Mouse (Mus musculus) lung, embryonic 14.5 days (tissue): ENCODE measurements around the gene Dnajc6. TPM values are rescaled to one million over a fixed set of nuclear protein-coding genes. Genes with fewer than 3 reads are reported as not detected.

Experiments
- ATAC-seq: fragments of 200-750 bp; cut with Nextera tagmentation; 2 replicates; pipeline ENCODE4 v1.8.0; 2017; ENCODE audit warnings: mild to moderate bottlenecking, moderate TSS enrichment, moderate library complexity; ENCODE audit not compliant: insufficient read depth
- DNase-seq: peaks from one replicate; pipeline ENCODE4 v3.0.0-alpha.2; 2015
- H3K27ac ChIP-seq: fragments of 300-500 bp; sonication (generic); 2 replicates; pipeline ENCODE4 v1.5.1; 2014; ENCODE audit warnings: low read depth, mild to moderate bottlenecking, moderate library complexity
- H3K27me3 ChIP-seq: fragments of 300-500 bp; sonication (generic); 2 replicates; pipeline ENCODE4 v1.6.1; 2014; ENCODE audit warnings: low read length, control low read depth; ENCODE audit not compliant: insufficient read depth
- H3K36me3 ChIP-seq: fragments of 300-500 bp; sonication (generic); 2 replicates; pipeline ENCODE4 v1.6.1; 2014; ENCODE audit warnings: control low read depth; ENCODE audit not compliant: insufficient read depth
- H3K4me1 ChIP-seq: fragments of 300-500 bp; sonication (generic); 2 replicates; pipeline ENCODE4 v1.6.1; 2014; ENCODE audit warnings: antibody characterized with exemption, control low read depth; ENCODE audit not compliant: insufficient read depth
- H3K4me2 ChIP-seq: fragments of 300-500 bp; sonication (generic); 2 replicates; pipeline ENCODE4 v1.6.1; 2014; ENCODE audit warnings: mild to moderate bottlenecking
- H3K4me3 ChIP-seq: fragments of 300-500 bp; sonication (generic); 2 replicates; pipeline ENCODE4 v1.5.1; 2014; ENCODE audit warnings: low read depth, low read length
- H3K9ac ChIP-seq: fragments of 300-500 bp; sonication (generic); 2 replicates; pipeline ENCODE4 v1.6.1; 2014
- H3K9me3 ChIP-seq: fragments of 300-500 bp; sonication (generic); 2 replicates; pipeline ENCODE4 v1.6.1; 2016; ENCODE audit warnings: low read depth, low read length, control low read depth
- CTCF ChIP-seq: IDR thresholded peaks from 2 replicates; pipeline ENCODE4 v1.5.1; 2016; ENCODE audit warnings: antibody characterized with exemption, low read depth
- WGBS: fragments of 180-500 bp; shearing (Covaris S2); extraction: QIAGEN DNeasy Blood & Tissue Kit; methylation state at CpG from one replicate; pipeline ENCODE4 v1.1.7; 2014; 5-methylcytosine and 5-hydroxymethylcytosine counted together
- polyA plus RNA-seq: library from polyadenylated mRNA; unstranded; fragments of >200 nt; fragmentation: Nextera tagmentation; extraction: Ambion mirVana; gene quantifications from 2 replicates; pipeline ENCODE4 v1.2.1, GENCODE M21; 2014

Gene Dnajc6
- polyA plus RNA-seq, 1 experiment from 2014 or later = 0.11 TPM

GRCm38 (mm10) chr4:101550671-101551161 lies 54.3 kb downstream of the Dnajc6 start:
- under 1% methylated on average over 33 of the region's 33 CpGs for WGBS
- no peak for TF ChIP-seq CTCF
- Histone ChIP-seq H3K36me3 (no peaks in the 10 kb centered on the region), H3K9ac (no peak overlapping the region), H3K9me3 (no peaks in the 10 kb centered on the region), H3K4me3 (peak overlapping the region; percentile 31), H3K4me2 (peak overlapping the region; percentile 63), H3K27ac (no peak overlapping the region), H3K4me1 (no peaks in the 10 kb centered on the region), H3K27me3 (peaks cover 31% of the 10 kb centered on the region)
- ATAC-seq = peak; percentile 92; the same call in 1 of the 2 replicates
- DNase-seq = peak; percentile 82

DNA sequence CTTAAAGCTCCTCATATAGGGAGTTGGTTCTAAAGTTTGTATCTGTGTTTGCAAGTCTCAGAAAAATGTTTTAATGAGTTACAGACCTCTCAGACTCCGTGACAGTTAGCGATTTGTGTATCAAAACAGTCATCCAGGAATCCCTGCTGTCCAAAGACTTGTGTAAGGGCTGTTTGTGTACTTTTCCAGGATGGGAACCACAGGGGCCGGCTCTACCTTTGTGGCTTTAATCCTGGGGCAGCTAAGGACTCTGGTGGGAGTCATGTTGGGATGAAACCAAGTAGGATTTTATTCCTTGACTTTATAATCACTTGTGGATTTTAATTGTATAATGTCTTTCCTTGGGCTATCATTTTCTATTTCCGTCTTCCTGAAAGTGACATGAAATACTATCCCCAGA lies 55.0 kb downstream of the Dnajc6 start:
- no peak overlapping the region for H3K27ac ChIP-seq
- peaks cover 31% of the 10 kb centered on the region for H3K27me3 ChIP-seq
- no peak for TF ChIP-seq CTCF
- DNase-seq (no peak), ATAC-seq (no peak)
- no peak overlapping the region for H3K9ac ChIP-seq
- no peak overlapping the region for H3K4me2 ChIP-seq
- WGBS = 22% methylated on average over 4 of the region's 4 CpGs
- no peaks in the 10 kb centered on the region for H3K9me3 ChIP-seq
- no peak overlapping the region for H3K4me3 ChIP-seq
- no peaks in the 10 kb centered on the region for H3K36me3 ChIP-seq
- no peaks in the 10 kb centered on the region for H3K4me1 ChIP-seq

- 11% methylated on average over 5 of the region's 5 CpGs for WGBS
Observed at GRCm38 (mm10) chr4:101552372-101552771, 55.9 kb downstream of the Dnajc6 start.

GRCm38 (mm10) chr4:101555016-101555415 lies 58.6 kb downstream of the Dnajc6 start:
- 68% methylated on average over 4 of the region's 4 CpGs for WGBS
- Histone ChIP-seq H3K36me3 (no peaks in the 10 kb centered on the region), H3K27me3 (peaks cover 20% of the 10 kb centered on the region), H3K4me2 (no peak overlapping the region), H3K9me3 (no peaks in the 10 kb centered on the region), H3K4me1 (no peaks in the 10 kb centered on the region), H3K4me3 (no peak overlapping the region), H3K27ac (no peak overlapping the region), H3K9ac (no peak overlapping the region)
- ATAC-seq (no peak), DNase-seq (no peak)
- no peak for TF ChIP-seq CTCF

More at GRCm38 (mm10) chr4:101552372-101552771, 55.9 kb downstream of the Dnajc6 start:
- Histone ChIP-seq H3K4me3 (no peak overlapping the region), H3K27ac (no peak overlapping the region), H3K4me2 (no peak overlapping the region), H3K27me3 (peaks cover 31% of the 10 kb centered on the region), H3K36me3 (no peaks in the 10 kb centered on the region), H3K9ac (no peak overlapping the region), H3K4me1 (no peaks in the 10 kb centered on the region), H3K9me3 (no peaks in the 10 kb centered on the region)
- no peak for TF ChIP-seq CTCF
- no peak for ATAC-seq
- no peak for DNase-seq

DNA sequence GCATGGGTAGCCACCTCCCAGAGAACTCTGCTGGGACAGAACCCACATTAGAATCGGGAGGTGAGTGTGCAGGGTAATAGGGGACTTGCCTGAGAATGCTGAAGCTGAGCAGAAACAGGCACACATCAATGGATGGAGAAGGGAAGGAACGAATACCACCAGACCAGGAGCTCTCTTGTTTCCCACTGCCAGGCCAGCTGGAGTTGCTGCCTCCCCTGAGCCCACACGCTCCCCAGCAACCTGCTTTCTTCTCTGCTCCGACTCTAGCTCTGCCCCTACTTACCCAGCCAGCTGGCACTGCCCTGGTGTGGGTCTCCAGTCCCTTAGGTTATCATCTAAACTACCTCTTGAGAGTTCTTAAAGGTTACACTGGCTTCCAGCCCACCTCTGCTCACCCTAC lies 63.7 kb downstream of the Dnajc6 start:
- Histone ChIP-seq H3K4me1 (no peaks in the 10 kb centered on the region), H3K4me3 (no peak overlapping the region), H3K9me3 (no peaks in the 10 kb centered on the region), H3K4me2 (no peak overlapping the region), H3K36me3 (no peaks in the 10 kb centered on the region), H3K27me3 (no peaks in the 10 kb centered on the region), H3K27ac (no peak overlapping the region), H3K9ac (no peak overlapping the region)
- 60% methylated on average over 4 of the region's 4 CpGs for WGBS
- no peak for ATAC-seq
- TF ChIP-seq CTCF = no peak
- no peak for DNase-seq

- no peaks in the 10 kb centered on the region for H3K27me3 ChIP-seq
- no peaks in the 10 kb centered on the region for H3K4me1 ChIP-seq
- H3K9me3 ChIP-seq = no peaks in the 10 kb centered on the region
- no peak overlapping the region for H3K4me3 ChIP-seq
- DNase-seq (no peak), ATAC-seq (no peak)
- 80% methylated on average over 7 of the region's 7 CpGs for WGBS
- no peak overlapping the region for H3K9ac ChIP-seq
- no peak overlapping the region for H3K4me2 ChIP-seq
- TF ChIP-seq CTCF = no peak
- H3K27ac ChIP-seq = no peak overlapping the region
- no peaks in the 10 kb centered on the region for H3K36me3 ChIP-seq
Observed at GRCm38 (mm10) chr4:101562836-101563235, 66.4 kb downstream of the Dnajc6 start.

DNA sequence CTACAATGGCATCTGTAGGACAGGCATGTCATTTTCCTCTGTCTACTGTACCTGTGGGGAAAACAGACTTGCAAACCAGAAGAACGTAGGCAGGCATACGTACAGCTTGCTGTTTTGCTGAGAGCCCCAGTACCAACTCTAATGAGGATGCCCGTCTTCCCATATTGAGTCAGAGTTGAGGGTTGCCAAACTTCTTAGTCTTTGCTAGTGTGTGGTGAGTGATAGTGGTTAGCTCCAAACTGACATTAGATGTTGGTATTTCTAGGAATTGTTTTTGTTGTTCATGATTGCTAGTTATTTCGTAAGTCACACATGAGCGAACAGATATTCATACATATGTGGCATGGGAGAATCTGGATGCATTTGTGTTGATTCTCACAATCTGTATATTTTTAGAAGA lies 67.2 kb downstream of the Dnajc6 start:
- Histone ChIP-seq H3K27me3 (no peaks in the 10 kb centered on the region), H3K9ac (no peak overlapping the region), H3K36me3 (no peaks in the 10 kb centered on the region), H3K9me3 (no peaks in the 10 kb centered on the region), H3K4me1 (no peaks in the 10 kb centered on the region), H3K4me3 (no peak overlapping the region), H3K27ac (no peak overlapping the region), H3K4me2 (no peak overlapping the region)
- no peak for ATAC-seq
- DNase-seq = no peak
- TF ChIP-seq CTCF = no peak
- WGBS = 91% methylated on average over 5 of the region's 5 CpGs
